Mouse (Mus musculus): Measurements from ENCODE around the gene Fthl17e. TPM values are rescaled to one million over a fixed set of nuclear protein-coding genes. Genes with fewer than 3 reads are reported as not detected.

Fthl17e gene
- total RNA-seq (2023), result not detected

GRCm38 (mm10) chrX:9033193-9033592 is at the start of gene Fthl17e:
Gene Fthl17e, plus strand, starts transcription at chrX:9033493.

GRCm38 (mm10) chrX:8986655-8987054 is 46.6 kb upstream of the Fthl17e start, which contains the start of gene Fthl17d:
Gene Fthl17d, minus strand, starts transcription at chrX:8986755.

GRCm38 (mm10) chrX:9062715-9063114 is 29.4 kb downstream of the Fthl17e start, which contains the start of gene Fthl17f:
Gene Fthl17f, plus strand, starts transcription at chrX:9063015.

Other genes starting within 250 kb of the Fthl17e start
- gene Ssxb5, start 229.8 kb upstream of the Fthl17e start, total RNA-seq (2023), result not detected
- not detected for gene Gm6592, start 189.5 kb upstream of the Fthl17e start, total RNA-seq (2023)
- not detected for gene Gm5751, start 159.2 kb upstream of the Fthl17e start, total RNA-seq (2023)
- gene B630019K06Rik, start 141.1 kb upstream of the Fthl17e start, total RNA-seq (2023), result 2.3 TPM
- gene Fthl17b, start 70.5 kb upstream of the Fthl17e start, total RNA-seq (2023), result not detected
- gene Fthl17c, start 56.9 kb upstream of the Fthl17e start, total RNA-seq (2023), result not detected
- not detected for gene Fthl17d, start 46.7 kb upstream of the Fthl17e start, total RNA-seq (2023)
- gene Fthl17f, start 29.5 kb downstream of the Fthl17e start, total RNA-seq (2023), result not detected
- not detected for gene 4930402K13Rik, start 71.1 kb downstream of the Fthl17e start, total RNA-seq (2023)
- not detected for gene Lancl3, start 166.4 kb downstream of the Fthl17e start, total RNA-seq (2023)
- not detected for gene Gm14862, start 223.4 kb downstream of the Fthl17e start, total RNA-seq (2023)
- 0.83 TPM for gene Xk, start 239.3 kb downstream of the Fthl17e start, total RNA-seq (2023)